Mouse (Mus musculus) olfactory bulb, adult 2 months (tissue): ENCODE data around the gene Rgs5. TPM values are rescaled to one million over a fixed set of nuclear protein-coding genes. Genes with fewer than 3 reads are reported as not detected.

ENCODE experiments used
- H3K27ac ChIP-seq: fragments of 200-500 bp; 2 replicates; pipeline ENCODE4 v1.5.1; 2012; ENCODE audit warnings: low read depth, low read length; ENCODE audit not compliant: insufficient read depth
- H3K4me1 ChIP-seq: fragments of 200-500 bp; 2 replicates; pipeline ENCODE4 v1.6.1; 2012; ENCODE audit warnings: low read length; ENCODE audit not compliant: control insufficient read depth, insufficient read depth
- H3K4me3 ChIP-seq: fragments of 200-500 bp; 2 replicates; pipeline ENCODE4 v1.5.1; 2012; ENCODE audit warnings: mild to moderate bottlenecking, low read depth, low read length, moderate library complexity; ENCODE audit not compliant: insufficient read depth
- CTCF ChIP-seq: fragments of 200-500 bp; IDR thresholded peaks from 2 replicates; pipeline ENCODE4 v1.5.1; 2012; ENCODE audit warnings: low read depth, mild to moderate bottlenecking, low read length, moderate library complexity; ENCODE audit not compliant: insufficient read depth
- POLR2A ChIP-seq: fragments of 200-500 bp; IDR thresholded peaks from 2 replicates; pipeline ENCODE4 v1.6.1; 2012; ENCODE audit warnings: mild to moderate bottlenecking, low read depth, low read length, moderate library complexity; ENCODE audit not compliant: insufficient read depth
- WGBS: fragments of 180-500 bp; shearing (Covaris S2); methylation state at CpG from one replicate; pipeline ENCODE4 v1.1.7; 2018; 5-methylcytosine and 5-hydroxymethylcytosine counted together
- polyA plus RNA-seq: library from polyadenylated mRNA; stranded (reverse); fragments of >200 nt; gene quantifications from 2 replicates; pipeline ENCODE4 v1.2.4, GENCODE M21; 2012; ENCODE audit warnings: low replicate concordance; ENCODE audit not compliant: missing spikeins, insufficient read depth, insufficient read length

Gene Rgs5
- polyA plus RNA-seq, 1 experiment, result not detected

DNA sequence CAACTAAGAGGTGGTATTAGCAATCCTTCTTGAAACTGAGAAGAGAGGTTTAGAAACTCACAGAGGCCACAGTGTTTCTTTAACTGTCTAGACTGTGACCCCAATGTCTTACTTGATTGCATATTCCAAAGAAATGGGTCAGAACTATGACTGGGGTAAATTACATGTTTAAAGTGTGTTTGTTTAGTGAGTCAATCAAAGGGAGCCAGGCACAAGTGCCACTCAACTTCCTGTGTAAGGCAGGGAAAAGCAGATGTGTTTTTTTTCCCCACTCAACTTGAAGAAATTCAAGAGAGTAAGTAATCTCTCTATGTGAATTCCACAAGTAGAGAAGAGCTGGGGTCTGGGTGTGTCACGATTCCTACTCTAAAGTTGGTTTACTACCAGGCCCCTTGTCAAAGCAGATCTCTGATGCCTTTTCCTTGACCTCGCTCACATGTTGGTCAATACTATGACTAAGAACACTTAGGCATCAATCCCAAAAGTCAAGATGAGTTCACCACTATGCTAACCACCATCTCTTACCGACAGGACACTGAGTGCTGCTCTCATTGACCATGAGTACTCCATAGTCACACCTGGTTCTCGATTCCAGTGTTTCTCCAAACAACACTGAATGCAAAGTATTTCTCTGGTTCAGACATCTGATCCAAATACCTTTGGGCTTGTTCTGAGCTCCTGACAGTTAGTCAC is 49.2 kb downstream of the Rgs5 start:
- no peak for TF ChIP-seq POLR2A
- TF ChIP-seq CTCF, result no peak
- Histone ChIP-seq H3K4me3 (no peak overlapping the region), H3K27ac (no peak overlapping the region), H3K4me1 (no peaks in the 10 kb centered on the region)
- 84% methylated on average over 4 of the region's 4 CpGs for WGBS

DNA sequence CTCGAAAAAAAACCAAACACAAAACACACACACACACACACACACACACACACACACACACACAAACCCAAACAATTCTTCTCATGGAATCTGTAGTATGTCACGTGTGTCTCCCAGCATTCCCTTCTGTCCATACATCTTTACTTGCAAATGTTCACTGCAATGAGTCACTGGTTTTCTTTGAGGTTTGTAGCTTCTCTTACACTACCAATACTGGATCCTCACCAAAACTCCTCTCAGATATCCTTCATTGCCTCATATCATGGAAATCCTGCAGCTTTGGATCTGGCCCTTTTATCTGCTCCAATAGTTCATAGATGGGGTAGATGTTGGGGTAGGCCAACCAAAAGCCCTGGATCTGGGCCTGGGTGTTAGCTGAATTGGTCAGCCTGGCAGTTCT is 66.5 kb downstream of the Rgs5 start:
- H3K27ac ChIP-seq, result no peak overlapping the region
- 94% methylated on average over 2 of the region's 2 CpGs for WGBS
- H3K4me3 ChIP-seq, result no peak overlapping the region
- H3K4me1 ChIP-seq, result no peaks in the 10 kb centered on the region
- TF ChIP-seq CTCF (no peak), POLR2A (no peak)

DNA sequence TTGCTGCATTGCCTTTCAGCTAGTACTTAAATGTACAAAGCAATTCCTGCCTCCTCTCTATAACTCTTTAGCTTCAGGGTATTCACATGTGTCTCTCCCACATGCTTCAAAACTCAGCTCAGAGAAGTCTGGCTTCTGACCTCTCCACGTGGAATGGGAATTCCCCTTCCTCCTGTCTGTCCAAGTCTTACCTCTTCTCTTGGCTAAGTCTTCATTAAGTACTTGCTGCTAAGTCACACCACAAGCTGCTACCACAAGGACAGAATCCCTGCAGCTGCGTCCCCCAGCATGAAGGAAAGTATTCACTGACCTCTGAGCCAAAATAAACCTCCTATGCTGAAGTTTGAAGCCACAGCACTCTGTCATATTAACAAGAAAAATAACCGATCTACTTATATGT is 71.0 kb downstream of the Rgs5 start:
- H3K4me1 ChIP-seq, result no peaks in the 10 kb centered on the region
- no peak overlapping the region for H3K4me3 ChIP-seq
- 83% methylated on average over 3 of the region's 3 CpGs for WGBS
- no peak overlapping the region for H3K27ac ChIP-seq
- TF ChIP-seq POLR2A (no peak), CTCF (no peak)

DNA sequence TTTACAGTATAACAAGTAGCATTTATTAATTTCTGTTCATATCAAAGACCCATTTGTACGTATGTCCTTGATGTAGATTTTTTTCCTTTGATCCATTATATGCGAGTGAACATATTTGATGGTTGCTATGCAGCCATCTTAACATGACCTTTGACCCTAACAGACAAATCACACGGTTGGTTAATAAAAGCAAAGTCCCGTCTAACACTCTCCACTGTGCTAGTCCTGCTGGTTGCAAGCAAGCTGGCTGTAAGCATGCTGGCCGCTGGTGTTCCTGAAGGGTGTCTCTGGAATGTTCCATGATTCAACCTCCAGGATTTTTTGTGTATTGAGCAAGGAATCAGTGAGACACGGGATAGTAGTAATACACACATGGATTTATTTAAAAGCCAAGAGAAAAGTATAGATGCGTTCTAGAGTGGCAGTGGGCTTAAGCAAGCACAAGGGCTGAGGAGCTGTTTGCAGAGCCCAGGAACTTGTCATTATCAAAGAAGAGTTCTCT is 75.3 kb downstream of the Rgs5 start:
- Histone ChIP-seq H3K27ac (no peak overlapping the region), H3K4me1 (no peaks in the 10 kb centered on the region), H3K4me3 (no peak overlapping the region)
- 80% methylated on average over 7 of the region's 7 CpGs for WGBS
- TF ChIP-seq CTCF (no peak), POLR2A (no peak)

DNA sequence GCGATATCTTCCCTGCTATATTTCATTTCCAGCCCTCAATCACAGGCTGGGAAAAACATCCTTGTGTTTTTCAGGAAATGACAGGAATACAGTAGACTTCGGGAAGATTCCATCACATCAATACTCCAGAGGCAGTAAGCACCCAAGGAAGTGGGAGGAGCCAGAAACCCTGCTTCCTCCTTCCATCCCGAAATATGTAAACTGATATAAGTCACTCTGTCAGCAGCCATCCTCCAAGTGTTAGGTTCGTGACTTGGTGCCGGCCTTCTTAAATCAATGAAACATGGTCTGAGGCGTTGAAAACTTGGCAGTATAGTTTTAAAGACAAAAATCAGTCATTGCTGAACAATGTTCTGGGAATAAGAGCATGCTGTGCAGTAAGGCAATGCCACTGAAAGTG is 80.8 kb downstream of the Rgs5 start:
- 90% methylated on average over 6 of the region's 6 CpGs for WGBS
- Histone ChIP-seq H3K27ac (no peak overlapping the region), H3K4me3 (no peak overlapping the region), H3K4me1 (no peaks in the 10 kb centered on the region)
- TF ChIP-seq CTCF (no peak), POLR2A (no peak)

DNA sequence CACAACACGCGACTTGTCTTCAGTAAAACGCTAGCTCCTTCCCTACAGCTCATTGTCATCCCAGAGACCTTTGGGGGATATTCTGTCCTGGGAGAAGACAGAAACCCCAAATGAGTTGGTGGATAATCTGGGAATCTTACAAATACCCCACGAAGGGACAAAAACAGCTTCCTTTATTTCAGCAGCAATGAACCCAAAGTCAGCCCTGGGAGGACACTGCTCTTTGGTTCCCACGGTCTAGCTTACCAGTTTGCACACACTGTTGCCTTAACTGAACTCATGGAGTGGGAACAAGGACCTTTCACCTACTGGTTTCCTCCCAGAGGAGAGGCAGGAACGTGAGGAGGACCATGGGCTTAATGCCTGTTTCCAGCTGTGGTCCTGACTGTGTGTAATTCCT is 81.9 kb downstream of the Rgs5 start:
- TF ChIP-seq POLR2A, result no peak
- TF ChIP-seq CTCF, result no peak
- 92% methylated on average over 6 of the region's 6 CpGs for WGBS
- Histone ChIP-seq H3K4me1 (no peaks in the 10 kb centered on the region), H3K27ac (no peak overlapping the region), H3K4me3 (no peak overlapping the region)

DNA sequence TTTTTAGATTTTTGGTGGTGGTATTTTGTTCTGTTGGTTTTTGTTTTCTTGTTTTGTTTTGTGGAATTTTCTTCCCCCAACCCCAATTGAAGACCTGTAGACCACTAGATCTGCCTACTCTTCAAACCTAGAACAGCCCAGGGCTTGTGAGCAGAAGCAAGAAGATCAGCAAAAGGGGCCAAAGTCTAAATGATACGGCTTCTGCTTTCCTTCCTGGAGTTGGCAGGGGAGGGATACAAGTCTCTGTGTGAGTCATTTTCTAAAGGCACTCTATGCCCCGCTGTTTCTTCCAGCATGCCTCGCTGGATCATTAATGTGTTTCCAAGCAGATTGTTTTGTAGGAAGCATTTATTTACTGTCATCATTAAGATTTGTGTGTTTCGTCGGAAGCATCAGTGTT is 85.8 kb downstream of the Rgs5 start:
- no peak overlapping the region for H3K4me3 ChIP-seq
- H3K4me1 ChIP-seq, result peaks cover 2% of the 10 kb centered on the region; the same call in 1 of the 2 replicates
- 34% methylated on average over 5 of the region's 5 CpGs for WGBS
- no peak for TF ChIP-seq POLR2A
- no peak for TF ChIP-seq CTCF
- 0 out of 2 replicates have a peak overlapping the region, but pooled peaks have one; percentile 53 for H3K27ac ChIP-seq

Other genes starting within 250 kb of the Rgs5 start
- gene Nuf2, start 124.0 kb upstream of the Rgs5 start, polyA plus RNA-seq, result not detected in 2 replicates
- gene Rgs4, start 92.1 kb downstream of the Rgs5 start, polyA plus RNA-seq, result not detected in 2 replicates